Mouse (Mus musculus): ENCODE data around the gene Itgb1.

DNA sequence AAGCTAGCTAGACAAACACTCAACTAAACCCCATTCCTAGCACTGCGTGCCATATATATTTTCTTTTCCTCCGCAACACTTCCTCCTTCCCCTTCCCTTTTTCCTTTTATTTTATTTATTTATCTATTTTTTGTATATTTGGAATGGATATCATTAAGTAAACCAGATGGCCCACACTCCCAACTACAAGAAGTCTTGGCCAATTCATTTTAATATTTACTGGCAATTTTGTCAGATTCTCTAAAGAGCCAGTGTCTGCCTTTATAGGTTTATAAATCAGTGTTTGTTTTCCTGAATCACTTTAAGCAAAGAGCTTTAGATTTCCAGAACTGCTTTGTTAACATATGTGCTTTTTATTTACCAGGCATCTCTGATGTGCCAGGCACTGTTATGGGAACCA is 22.8 kb upstream of the Itgb1 start:
- no peak for TF ChIP-seq GATA1 (IDR thresholded peaks at IDR 0.05; ENCODE audit: borderline replicate concordance, low read length)
- TF ChIP-seq CTCF (IDR thresholded peaks at IDR 0.05; ENCODE audit: low read depth, low read length) = no peak
- no peak for TF ChIP-seq POLR2AphosphoS5 (IDR thresholded peaks at IDR 0.05; ENCODE audit: insufficient replicate concordance, low read depth, low read length)
